Mouse (Mus musculus): Measurements from ENCODE around the gene Zfp14.

The Zfp14 gene

GRCm38 (mm10) chr7:30028572-30028971 lies 22.6 kb downstream of the Zfp14 start:
- no peak for DNase-seq (ENCODE audit: low spot score)

- DNase-seq (ENCODE audit: low spot score), result no peak
These were observed 23.8 kb downstream of the Zfp14 start for GRCm38 (mm10) chr7:30027331-30027730.

- DNase-seq (ENCODE audit: low spot score), result no peak
These were observed 25.8 kb downstream of the Zfp14 start for GRCm38 (mm10) chr7:30025358-30025757.

- DNase-seq (ENCODE audit: low spot score), result no peak
These were observed 27.4 kb downstream of the Zfp14 start for GRCm38 (mm10) chr7:30023800-30024199.

- DNase-seq (ENCODE audit: low spot score), result no peak
These were observed 27.9 kb downstream of the Zfp14 start for GRCm38 (mm10) chr7:30023324-30023723.

GRCm38 (mm10) chr7:30019543-30019942 lies 31.6 kb downstream of the Zfp14 start:
- no peak for DNase-seq (ENCODE audit: low spot score)

- DNase-seq (ENCODE audit: low spot score), result no peak
These were observed 34.0 kb downstream of the Zfp14 start for GRCm38 (mm10) chr7:30017226-30017625.

- DNase-seq (ENCODE audit: low spot score), result no peak
These were observed 38.2 kb downstream of the Zfp14 start for GRCm38 (mm10) chr7:30012956-30013363.

GRCm38 (mm10) chr7:30010551-30011195 lies 40.5 kb downstream of the Zfp14 start:
- no peak for DNase-seq (ENCODE audit: low spot score)

- no peak for DNase-seq (ENCODE audit: low spot score)
These were observed 41.7 kb downstream of the Zfp14 start for GRCm38 (mm10) chr7:30009321-30010085.

GRCm38 (mm10) chr7:30008020-30008690 lies 43.0 kb downstream of the Zfp14 start:
- DNase-seq (ENCODE audit: low spot score), result no peak

- no peak for DNase-seq (ENCODE audit: low spot score)
These were observed 43.6 kb downstream of the Zfp14 start for GRCm38 (mm10) chr7:30007601-30008000.

GRCm38 (mm10) chr7:30000601-30001000 lies 50.6 kb downstream of the Zfp14 start:
- no peak for DNase-seq (ENCODE audit: low spot score)

GRCm38 (mm10) chr7:29995134-29995533 lies 56.0 kb downstream of the Zfp14 start:
- DNase-seq (ENCODE audit: low spot score), result no peak

GRCm38 (mm10) chr7:29993340-29993739 lies 57.8 kb downstream of the Zfp14 start:
- DNase-seq (ENCODE audit: low spot score), result no peak

GRCm38 (mm10) chr7:29992698-29993097 lies 58.5 kb downstream of the Zfp14 start:
- DNase-seq (ENCODE audit: low spot score), result no peak

GRCm38 (mm10) chr7:29989031-29989430 lies 62.1 kb downstream of the Zfp14 start:
- DNase-seq (ENCODE audit: low spot score), result no peak

- no peak for DNase-seq (ENCODE audit: low spot score)
These were observed 63.6 kb downstream of the Zfp14 start for GRCm38 (mm10) chr7:29987551-29987950.

Data from testis, postnatal 14 days (tissue).